Mouse (Mus musculus) leukemia stem cell, adult 10-12 weeks (primary cell): ENCODE measurements around the gene Olfr299. TPM values are rescaled to one million over a fixed set of nuclear protein-coding genes. Genes with fewer than 3 reads are reported as not detected.

Experiments used
- polyA plus RNA-seq: library from polyadenylated mRNA; stranded (reverse); fragments of >175 nt; gene quantifications from 2 replicates; pipeline ENCODE4 v1.2.3, GENCODE M21; 2012; ENCODE audit warnings: low replicate concordance

Gene Olfr299
- not detected in 2 replicates for polyA plus RNA-seq

DNA sequence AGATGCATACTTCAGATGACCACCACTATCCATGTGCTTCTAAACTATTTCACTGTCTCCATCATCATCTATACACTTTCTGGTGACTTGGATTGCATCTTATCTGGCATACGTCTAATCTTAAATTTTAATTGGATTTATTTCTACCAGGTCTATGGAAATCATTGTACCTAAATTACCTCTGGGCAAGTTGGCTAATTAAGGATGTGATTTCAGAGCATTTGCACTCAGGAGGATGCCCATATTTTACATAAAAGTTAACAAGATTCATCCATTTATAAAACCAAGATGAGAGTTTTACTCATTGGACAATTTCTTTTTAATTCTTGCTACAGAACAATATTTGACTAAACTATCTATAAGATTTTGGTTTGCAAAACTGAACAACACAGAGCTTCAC is at the start of gene Olfr299:
TSS of gene Olfr299 (plus strand) at position 301 of the 400 bp plus-strand sequence.

GRCm38 (mm10) chr7:86492384-86492783 is 32.7 kb downstream of the Olfr299 start, which contains the start of gene Olfr298:
Gene Olfr298, minus strand, starts transcription at chr7:86492484.

Other genes starting within 250 kb of the Olfr299 start
- 0.02 TPM in 1 of 2 replicates, not detected in the other for gene Vmn2r76, start 213.6 kb upstream of the Olfr299 start, polyA plus RNA-seq
- not detected in 2 replicates for gene Olfr310, start 182.7 kb upstream of the Olfr299 start, polyA plus RNA-seq
- gene Olfr309, start 146.2 kb upstream of the Olfr299 start, polyA plus RNA-seq, result not detected in 2 replicates
- gene Olfr308, start 134.3 kb upstream of the Olfr299 start, polyA plus RNA-seq, result not detected in 2 replicates
- gene Olfr307, start 122.3 kb upstream of the Olfr299 start, polyA plus RNA-seq, result not detected in 2 replicates
- not detected in 2 replicates for gene Olfr305, start 93.0 kb upstream of the Olfr299 start, polyA plus RNA-seq
- not detected in 2 replicates for gene Olfr304, start 73.3 kb upstream of the Olfr299 start, polyA plus RNA-seq
- gene Olfr303, start 62.1 kb upstream of the Olfr299 start, polyA plus RNA-seq, result not detected in 2 replicates
- not detected in 2 replicates for gene Olfr301, start 56.1 kb upstream of the Olfr299 start, polyA plus RNA-seq
- not detected in 2 replicates for gene Olfr298, start 32.6 kb downstream of the Olfr299 start, polyA plus RNA-seq
- gene Olfr297, start 60.0 kb downstream of the Olfr299 start, polyA plus RNA-seq, result not detected in 2 replicates
- gene Olfr295, start 123.9 kb downstream of the Olfr299 start, polyA plus RNA-seq, result not detected in 2 replicates
- not detected in 2 replicates for gene Olfr294, start 156.7 kb downstream of the Olfr299 start, polyA plus RNA-seq
- not detected in 2 replicates for gene Olfr293, start 189.1 kb downstream of the Olfr299 start, polyA plus RNA-seq
- gene Olfr292, start 228.4 kb downstream of the Olfr299 start, polyA plus RNA-seq, result not detected in 2 replicates